Mouse (Mus musculus) spleen, adult 2 months (tissue): ENCODE data around the gene Ccdc57. TPM values are rescaled to one million over a fixed set of nuclear protein-coding genes. Genes with fewer than 3 reads are reported as not detected.

Source experiments
- DNase-seq, 2 experiments: peaks; one replicate each; pipeline versions ENCODE4 v3.0.0 to v3.0.0-alpha.2; 2012 to 2021; ENCODE audit warnings: low spot score in 2 of 2, low read depth in 1 of 2
- H3K27ac ChIP-seq: fragments of 200-500 bp; 2 replicates; pipeline ENCODE4 v1.5.1; 2012; ENCODE audit warnings: low read length, inconsistent platforms; ENCODE audit not compliant: insufficient read depth
- H3K27me3 ChIP-seq: fragments of 200-500 bp; 2 replicates; pipeline ENCODE4 v1.6.1; 2012; ENCODE audit warnings: mild to moderate bottlenecking, moderate library complexity, low read length, inconsistent platforms; ENCODE audit not compliant: control insufficient read depth, insufficient read depth
- H3K36me3 ChIP-seq: fragments of 200-500 bp; 2 replicates; pipeline ENCODE4 v1.6.1; 2012; ENCODE audit warnings: mild to moderate bottlenecking, low read length, inconsistent platforms; ENCODE audit not compliant: control insufficient read depth, insufficient read depth
- H3K4me1 ChIP-seq: fragments of 200-500 bp; 2 replicates; pipeline ENCODE4 v1.6.1; 2011; ENCODE audit warnings: inconsistent platforms; ENCODE audit not compliant: control insufficient read depth, insufficient read depth, insufficient read length
- H3K4me3 ChIP-seq: fragments of 200-500 bp; 2 replicates; pipeline ENCODE4 v1.5.1; 2011; ENCODE audit warnings: mild to moderate bottlenecking, inconsistent platforms; ENCODE audit not compliant: insufficient read depth, insufficient read length; ENCODE audit errors: extremely low read depth
- CTCF ChIP-seq: fragments of 200-500 bp; IDR thresholded peaks from 2 replicates; pipeline ENCODE4 v1.5.1; 2011; ENCODE audit warnings: mild to moderate bottlenecking, inconsistent platforms; ENCODE audit not compliant: insufficient read depth, insufficient read length, insufficient replicate concordance; ENCODE audit errors: extremely low read depth
- POLR2A ChIP-seq: fragments of 200-500 bp; IDR thresholded peaks from 2 replicates; pipeline ENCODE4 v1.6.1; 2011; ENCODE audit warnings: low read depth, low read length, inconsistent platforms
- WGBS: fragments of 180-500 bp; shearing (Covaris S2); methylation state at CpG from one replicate; pipeline ENCODE4 v1.1.7; 2018; 5-methylcytosine and 5-hydroxymethylcytosine counted together
- polyA plus RNA-seq: library from polyadenylated mRNA; depleted of rRNA; stranded (reverse); fragments of >200 nt; gene quantifications from 2 replicates; pipeline ENCODE4 v1.2.3, GENCODE M21; 2012

Ccdc57 gene
- polyA plus RNA-seq, 1 experiment: 0.78 TPM

GRCm38 (mm10) chr11:120808010-120808409, 124.7 kb downstream of the Ccdc57 start:
- TF ChIP-seq CTCF (no peak), POLR2A (no peak)
- Histone ChIP-seq H3K4me1 (no peaks in the 10 kb centered on the region), H3K4me3 (no peak overlapping the region), H3K27me3 (no peaks in the 10 kb centered on the region), H3K36me3 (peaks cover 60% of the 10 kb centered on the region), H3K27ac (no peak overlapping the region)
- DNase-seq: no peak
- WGBS: 91% methylated on average over 12 of the region's 12 CpGs

- TF ChIP-seq CTCF: no peak
- no peak for TF ChIP-seq POLR2A
- WGBS: 91% methylated on average over 7 of the region's 7 CpGs
- Histone ChIP-seq H3K4me3 (no peak overlapping the region), H3K27ac (no peak overlapping the region), H3K4me1 (no peaks in the 10 kb centered on the region), H3K27me3 (no peaks in the 10 kb centered on the region), H3K36me3 (peaks cover 38% of the 10 kb centered on the region)
- no peak for DNase-seq
These were observed 127.0 kb downstream of the Ccdc57 start for GRCm38 (mm10) chr11:120805375-120806298.

GRCm38 (mm10) chr11:120804769-120805168, 127.9 kb downstream of the Ccdc57 start:
- no peak for TF ChIP-seq POLR2A
- TF ChIP-seq CTCF: no peak
- DNase-seq: no peak
- 76% methylated on average over 4 of the region's 4 CpGs for WGBS

GRCm38 (mm10) chr11:120804274-120804673, 128.4 kb downstream of the Ccdc57 start:
- no peak for TF ChIP-seq CTCF
- TF ChIP-seq POLR2A: no peak
- no peak overlapping the region for H3K27ac ChIP-seq
- 78% methylated on average over 7 of the region's 7 CpGs for WGBS

More at GRCm38 (mm10) chr11:120804769-120805168, 127.9 kb downstream of the Ccdc57 start:
- H3K27ac ChIP-seq: no peak overlapping the region
- H3K4me1 ChIP-seq: no peaks in the 10 kb centered on the region
- no peaks in the 10 kb centered on the region for H3K27me3 ChIP-seq
- no peak overlapping the region for H3K4me3 ChIP-seq
- peaks cover 29% of the 10 kb centered on the region for H3K36me3 ChIP-seq

GRCm38 (mm10) chr11:120800061-120800904, 132.4 kb downstream of the Ccdc57 start:
- H3K4me3 ChIP-seq: no peak overlapping the region
- 18% methylated on average over 10 of the region's 10 CpGs for WGBS
- TF ChIP-seq CTCF (peak; percentile 78; the same call in 1 of the 2 replicates), POLR2A (no peak)
- peaks cover 8% of the 10 kb centered on the region; the same call in 1 of the 2 replicates for H3K4me1 ChIP-seq
- H3K27me3 ChIP-seq: no peaks in the 10 kb centered on the region
- no peaks in the 10 kb centered on the region for H3K36me3 ChIP-seq
- peak; percentile 63 to 81 for DNase-seq
- no peak overlapping the region for H3K27ac ChIP-seq

More at GRCm38 (mm10) chr11:120804274-120804673, 128.4 kb downstream of the Ccdc57 start:
- Histone ChIP-seq H3K4me3 (no peak overlapping the region), H3K27me3 (no peaks in the 10 kb centered on the region), H3K36me3 (peaks cover 24% of the 10 kb centered on the region), H3K4me1 (no peaks in the 10 kb centered on the region)
- no peak for DNase-seq

GRCm38 (mm10) chr11:120799316-120799890, 133.3 kb downstream of the Ccdc57 start:
- H3K27me3 ChIP-seq: no peaks in the 10 kb centered on the region
- H3K4me3 ChIP-seq: no peak overlapping the region
- peaks cover 11% of the 10 kb centered on the region; the same call in 1 of the 2 replicates for H3K4me1 ChIP-seq
- TF ChIP-seq POLR2A: no peak
- DNase-seq: no peak
- no peak overlapping the region for H3K27ac ChIP-seq
- H3K36me3 ChIP-seq: no peaks in the 10 kb centered on the region; the same call in 1 of the 2 replicates
- 60% methylated on average over 6 of the region's 6 CpGs for WGBS
